Mouse (Mus musculus) megakaryocyte, embryonic 14.5 days (primary cell): ENCODE measurements around the gene Rfx4.

Experiments
- FLI1 ChIP-seq: IDR thresholded peaks from 2 replicates; pipeline ENCODE4 v1.6.1; 2012; ENCODE audit warnings: low read length, inconsistent platforms, mixed read lengths
- GATA1 ChIP-seq: IDR thresholded peaks from 3 replicates; pipeline ENCODE4 v1.6.1; 2012; ENCODE audit warnings: mixed read lengths, low read length, inconsistent platforms, borderline replicate concordance

GRCm38 (mm10) chr10:84902213-84902612 lies 146.4 kb downstream of the Rfx4 start:
- no peak for TF ChIP-seq GATA1
- TF ChIP-seq FLI1 = no peak
